Mouse (Mus musculus): ENCODE measurements around the gene Gan. TPM values are rescaled to one million over a fixed set of nuclear protein-coding genes. Genes with fewer than 3 reads are reported as not detected.

The Gan gene
- polyA plus RNA-seq, 2 experiments: 0.62 to 1.6 TPM

DNA sequence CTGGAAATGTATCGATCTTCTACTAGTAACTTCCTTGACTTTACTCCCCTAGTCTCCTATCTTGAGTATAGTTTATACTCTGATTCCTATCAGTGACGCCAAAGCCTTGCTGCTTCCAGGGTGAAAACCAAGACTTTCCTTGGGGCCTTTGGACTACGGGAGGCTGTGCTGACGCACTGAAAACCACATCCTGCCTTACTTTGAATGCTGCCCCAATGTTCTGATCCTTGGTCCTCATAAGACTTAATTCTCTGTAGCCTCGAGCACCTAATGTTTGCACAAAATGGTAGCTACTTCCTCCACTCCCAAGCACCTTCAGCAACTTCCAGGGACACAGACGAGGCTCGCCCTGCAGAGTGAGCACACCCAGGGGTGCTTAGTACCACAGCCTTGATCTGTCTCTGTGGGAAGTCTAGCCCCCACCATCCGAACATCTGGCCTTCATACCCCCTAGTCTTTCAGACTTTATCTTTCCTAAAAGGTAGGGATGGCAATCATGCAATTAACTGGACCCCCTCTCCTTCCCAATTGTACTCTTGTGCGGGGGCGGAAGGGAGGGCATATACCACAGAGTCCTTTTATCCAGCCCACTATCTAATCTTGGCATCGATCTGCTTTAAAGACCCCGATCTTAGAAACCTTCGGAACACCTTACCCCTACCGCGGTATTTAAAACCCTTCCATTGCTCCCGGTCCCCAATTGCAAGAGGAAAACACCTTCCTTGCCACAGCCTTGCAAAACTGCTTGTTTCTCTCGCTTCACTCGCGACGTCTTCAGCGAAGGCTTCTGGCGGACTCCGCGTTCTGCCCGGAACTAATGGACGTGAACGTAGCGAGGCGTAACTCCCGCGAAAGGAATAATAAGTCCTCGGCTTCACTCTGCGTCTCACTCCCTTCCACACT, 818 bp upstream of the Gan start:
- WGBS (ENCODE audit: insufficient replicate concordance): 3% methylated on average over 33 of the region's 33 CpGs
- no peak for DNase-seq (ENCODE audit: low read depth in 3 of 3, low spot score in 3 of 3)

DNA sequence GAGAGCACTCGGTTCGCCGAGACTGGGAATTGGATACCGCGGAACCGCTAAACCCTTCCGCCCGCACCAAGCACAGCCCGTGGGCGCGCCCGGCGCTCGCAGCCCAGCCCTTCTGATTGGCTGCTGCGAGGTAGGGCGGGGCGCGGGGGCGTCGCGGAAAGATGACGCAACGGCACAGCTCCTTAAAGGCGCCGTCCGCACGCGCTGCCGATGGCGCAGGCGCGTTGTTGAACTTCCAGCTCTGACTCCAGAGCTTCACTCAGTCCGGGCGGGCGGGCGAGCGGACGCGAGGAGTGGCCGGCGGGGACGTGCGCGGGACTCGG, 205 bp upstream of the Gan start:
- H3K27me3 ChIP-seq (ENCODE audit: control insufficient read depth, insufficient read depth, low read length): no peaks in the 10 kb centered on the region
- peak overlapping the region; percentile 66 for H3K27ac ChIP-seq
- peak overlapping the region; percentile 86 for H3K9ac ChIP-seq (replicated peaks)
- under 1% methylated on average over 45 of the region's 45 CpGs for WGBS (ENCODE audit: insufficient replicate concordance)
- DNase-seq (ENCODE audit: low read depth in 3 of 3, low spot score in 3 of 3): peak; percentile 85 to 92 (median 88)
- peak overlapping the region; percentile 99 for H3K4me2 ChIP-seq (ENCODE audit: low read depth)
- H3K36me3 ChIP-seq (replicated peaks; ENCODE audit: control insufficient read depth, insufficient read depth, low read depth): no peaks in the 10 kb centered on the region
- H3K4me3 ChIP-seq (ENCODE audit: insufficient read depth in 1 of 2, low read depth in 2 of 2, low read length in 2 of 2): peak overlapping the region; percentile 80 to 91
- H3K4me1 ChIP-seq (replicated peaks; ENCODE audit: control insufficient read depth in 2 of 2, insufficient read depth in 2 of 2, low read length in 1 of 2): peaks cover 9 to 21% of the 10 kb centered on the region in 2 experiments
- ATAC-seq (ENCODE audit: insufficient read depth): peak; percentile 90
- no peaks in the 10 kb centered on the region for H3K9me3 ChIP-seq (ENCODE audit: control insufficient read depth, low read length)
- TF ChIP-seq CTCF (IDR thresholded peaks at IDR 0.05; ENCODE audit: low read depth): no peak
- TF ChIP-seq EP300 (IDR thresholded peaks at IDR 0.05; ENCODE audit: low read depth): peak; percentile 24; the same call in 1 of the 2 replicates

More for the DNA sequence above, 818 bp upstream of the Gan start:
- Histone ChIP-seq H3K27ac (peak overlapping the region; percentile 44), H3K9ac (replicated peaks) (peak overlapping the region; percentile 86), H3K4me2 (ENCODE audit: low read depth) (peak overlapping the region; percentile 99), H3K4me1 (replicated peaks; ENCODE audit: control insufficient read depth in 2 of 2, insufficient read depth in 2 of 2, low read length in 1 of 2) (peaks cover 9 to 21% of the 10 kb centered on the region in 2 experiments), H3K36me3 (replicated peaks; ENCODE audit: control insufficient read depth, insufficient read depth, low read depth) (no peaks in the 10 kb centered on the region), H3K27me3 (ENCODE audit: control insufficient read depth, insufficient read depth, low read length) (no peaks in the 10 kb centered on the region), H3K9me3 (ENCODE audit: control insufficient read depth, low read length) (no peaks in the 10 kb centered on the region), H3K4me3 (ENCODE audit: insufficient read depth in 1 of 2, low read depth in 2 of 2, low read length in 2 of 2) (peak overlapping the region; percentile 80 to 91)
- no peak for ATAC-seq (ENCODE audit: insufficient read depth)
- TF ChIP-seq CTCF (IDR thresholded peaks at IDR 0.05; ENCODE audit: low read depth) (no peak), EP300 (IDR thresholded peaks at IDR 0.05; ENCODE audit: low read depth) (no peak; the same call in 1 of the 2 replicates)

DNA sequence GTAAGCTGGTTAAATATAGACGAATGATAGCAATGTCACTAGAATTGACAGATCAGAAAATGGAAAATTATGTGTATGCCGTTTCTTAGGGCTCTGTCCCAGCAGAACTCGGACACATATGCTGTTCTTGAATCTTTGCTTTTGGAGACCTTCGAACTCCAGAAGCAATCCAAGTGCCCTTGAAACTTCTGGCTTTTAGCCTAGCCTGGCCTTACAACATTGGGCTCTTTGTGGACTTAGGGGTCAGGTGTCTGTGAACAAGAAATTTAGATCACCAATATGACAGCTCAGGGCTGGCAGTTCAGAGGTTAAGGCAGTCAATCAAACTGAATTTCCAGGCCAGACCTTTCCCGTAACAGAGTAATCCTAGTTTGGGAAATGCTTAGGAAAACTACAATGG, 1.1 kb downstream of the Gan start:
- DNase-seq (ENCODE audit: low read depth in 3 of 3, low spot score in 3 of 3): no peak
- no peak overlapping the region for H3K27ac ChIP-seq

DNA sequence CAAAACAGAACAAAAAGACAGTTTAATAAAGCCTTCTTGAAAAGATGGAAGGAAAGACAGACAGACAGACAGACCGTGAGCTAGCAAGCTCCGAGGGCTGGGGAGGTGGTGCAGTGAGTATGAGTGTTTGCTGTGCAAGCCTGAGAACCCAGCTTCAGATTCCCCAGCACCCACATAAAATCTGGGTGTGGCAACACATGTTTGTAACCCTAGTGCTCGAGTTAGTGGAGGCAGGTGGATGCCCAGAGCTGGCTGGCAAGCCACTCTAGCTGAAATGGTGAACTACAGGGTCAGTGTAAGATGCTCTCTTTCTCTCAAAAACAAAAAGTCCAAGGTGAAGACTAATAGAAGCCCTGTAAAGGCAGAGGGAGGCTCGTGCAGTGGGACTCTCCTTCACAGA, 7.0 kb downstream of the Gan start:
- H3K9ac ChIP-seq (replicated peaks): no peak overlapping the region
- H3K27me3 ChIP-seq (ENCODE audit: control insufficient read depth, insufficient read depth, low read length): no peaks in the 10 kb centered on the region
- WGBS (ENCODE audit: insufficient replicate concordance): 65% methylated on average over 4 of the region's 4 CpGs
- no peaks in the 10 kb centered on the region for H3K9me3 ChIP-seq (ENCODE audit: control insufficient read depth, low read length)
- DNase-seq (ENCODE audit: low read depth in 3 of 3, low spot score in 3 of 3): no peak
- TF ChIP-seq CTCF (IDR thresholded peaks at IDR 0.05; ENCODE audit: low read depth) (no peak), EP300 (IDR thresholded peaks at IDR 0.05; ENCODE audit: low read depth) (no peak)
- H3K4me1 ChIP-seq (replicated peaks; ENCODE audit: control insufficient read depth in 2 of 2, insufficient read depth in 2 of 2, low read length in 1 of 2): peaks cover 13 to 18% of the 10 kb centered on the region in 2 experiments
- H3K4me3 ChIP-seq (ENCODE audit: insufficient read depth in 1 of 2, low read depth in 2 of 2, low read length in 2 of 2): no peak overlapping the region
- no peak overlapping the region for H3K4me2 ChIP-seq (ENCODE audit: low read depth)
- no peak for ATAC-seq (ENCODE audit: insufficient read depth)
- no peaks in the 10 kb centered on the region for H3K36me3 ChIP-seq (replicated peaks; ENCODE audit: control insufficient read depth, insufficient read depth, low read depth)
- no peak overlapping the region for H3K27ac ChIP-seq

More for the DNA sequence above, 1.1 kb downstream of the Gan start:
- Histone ChIP-seq H3K9me3 (ENCODE audit: control insufficient read depth, low read length) (no peaks in the 10 kb centered on the region), H3K27me3 (ENCODE audit: control insufficient read depth, insufficient read depth, low read length) (no peaks in the 10 kb centered on the region), H3K4me2 (ENCODE audit: low read depth) (peak overlapping the region; percentile 99), H3K4me3 (ENCODE audit: insufficient read depth in 1 of 2, low read depth in 2 of 2, low read length in 2 of 2) (peak overlapping the region; percentile 28 to 80; a peak in 3 of 4 replicates), H3K36me3 (replicated peaks; ENCODE audit: control insufficient read depth, insufficient read depth, low read depth) (no peaks in the 10 kb centered on the region), H3K9ac (replicated peaks) (peak overlapping the region; percentile 82), H3K4me1 (replicated peaks; ENCODE audit: control insufficient read depth in 2 of 2, insufficient read depth in 2 of 2, low read length in 1 of 2) (peaks cover 9 to 21% of the 10 kb centered on the region in 2 experiments)
- WGBS (ENCODE audit: insufficient replicate concordance): 58% methylated on average over 5 of the region's 5 CpGs
- TF ChIP-seq CTCF (IDR thresholded peaks at IDR 0.05; ENCODE audit: low read depth): no peak
- ATAC-seq (ENCODE audit: insufficient read depth): no peak

DNA sequence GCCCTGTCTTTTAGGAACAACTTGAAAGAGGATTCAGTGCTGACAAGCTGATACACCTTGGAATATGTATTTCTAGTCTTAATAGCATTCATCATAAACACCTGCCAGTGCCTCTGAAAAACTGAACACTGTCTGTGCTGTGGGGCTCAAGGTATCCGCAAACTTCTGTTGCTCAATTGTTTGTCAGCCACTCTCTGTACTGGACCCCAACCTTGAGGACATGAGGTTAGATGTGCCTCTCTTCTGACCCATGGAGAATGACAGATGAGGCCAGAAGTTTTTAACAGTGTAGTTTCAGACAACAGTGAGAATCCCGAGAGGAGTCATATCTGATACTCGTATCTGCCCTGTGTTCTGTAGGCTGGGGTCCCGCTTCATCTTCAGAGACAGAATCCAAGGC, 7.6 kb downstream of the Gan start:
- H3K9me3 ChIP-seq (ENCODE audit: control insufficient read depth, low read length): no peaks in the 10 kb centered on the region
- ATAC-seq (ENCODE audit: insufficient read depth) (no peak), DNase-seq (ENCODE audit: low read depth in 3 of 3, low spot score in 3 of 3) (no peak)
- H3K36me3 ChIP-seq (replicated peaks; ENCODE audit: control insufficient read depth, insufficient read depth, low read depth): no peaks in the 10 kb centered on the region
- TF ChIP-seq EP300 (IDR thresholded peaks at IDR 0.05; ENCODE audit: low read depth): no peak
- TF ChIP-seq CTCF (IDR thresholded peaks at IDR 0.05; ENCODE audit: low read depth): no peak
- H3K4me3 ChIP-seq (ENCODE audit: insufficient read depth in 1 of 2, low read depth in 2 of 2, low read length in 2 of 2): no peak overlapping the region
- H3K27me3 ChIP-seq (ENCODE audit: control insufficient read depth, insufficient read depth, low read length): no peaks in the 10 kb centered on the region
- H3K9ac ChIP-seq (replicated peaks): no peak overlapping the region
- no peak overlapping the region for H3K27ac ChIP-seq
- WGBS (ENCODE audit: insufficient replicate concordance): 74% methylated on average over 4 of the region's 4 CpGs
- H3K4me1 ChIP-seq (replicated peaks; ENCODE audit: control insufficient read depth in 2 of 2, insufficient read depth in 2 of 2, low read length in 1 of 2): peaks cover 13 to 18% of the 10 kb centered on the region in 2 experiments
- no peak overlapping the region for H3K4me2 ChIP-seq (ENCODE audit: low read depth)
